Comparison of ENCODE assay signal across 8 mouse cellular contexts in genomic region chr19:16956319-16956718, GRCm38 (mm10). TPM values are rescaled to one million over a fixed set of nuclear protein-coding genes. Genes with fewer than 3 reads are reported as not detected.
A peak's percentile ranks its signal among the peaks of the same experiment; 100 is the strongest.
DNase-seq lines count a peak whose midpoint lies in the region; ATAC-seq and TF ChIP-seq lines count a peak whose summit lies in the region.

No protein-coding gene starts in this region.

- no peak for DNase-seq in liver, embryonic 14.5 days (ENCODE audit: low read depth in 3 of 3, low spot score in 3 of 3)
- DNase-seq in stomach, postnatal 0 days (ENCODE audit: low spot score) = no peak
- DNase-seq in T-cell, adult 2 months (ENCODE audit: low spot score) = no peak
- no peak for DNase-seq in testis, postnatal 14 days (ENCODE audit: low spot score)
- DNase-seq in left cerebral cortex, postnatal 10 days (ENCODE audit: extremely low spot score in 1 of 2, low spot score in 2 of 2) = no peak

- no peaks in the 10 kb centered on the region for H3K9me3 ChIP-seq in megakaryocyte, embryonic 14.5 days
- no peaks in the 10 kb centered on the region for H3K9me3 ChIP-seq in forebrain, embryonic 16.5 days (ENCODE audit: control insufficient read depth, low read length)
- no peaks in the 10 kb centered on the region for H3K9me3 ChIP-seq in liver, embryonic 14.5 days (ENCODE audit: control insufficient read depth, low read length)
- H3K9me3 ChIP-seq in stomach, postnatal 0 days (ENCODE audit: control insufficient read depth, low read length) = no peaks in the 10 kb centered on the region

- H3K4me2 ChIP-seq in forebrain, embryonic 16.5 days (ENCODE audit: low read length) = peak overlapping the region; percentile 97
- peak overlapping the region; percentile 46 for H3K4me2 ChIP-seq in liver, embryonic 14.5 days (ENCODE audit: low read depth)
- H3K4me2 ChIP-seq in stomach, postnatal 0 days (replicated peaks; ENCODE audit: low read depth) = peak overlapping the region; percentile 62

- peak overlapping the region; percentile 48 for H3K9ac ChIP-seq in forebrain, embryonic 16.5 days (replicated peaks; ENCODE audit: low read depth, low read length)
- H3K9ac ChIP-seq in liver, embryonic 14.5 days (replicated peaks) = no peak overlapping the region
- H3K9ac ChIP-seq in stomach, postnatal 0 days (ENCODE audit: low read length) = 0 out of 2 replicates have a peak overlapping the region, but pooled peaks have one; percentile 27

- peaks cover 60% of the 10 kb centered on the region for H3K27me3 ChIP-seq in megakaryocyte, embryonic 14.5 days (replicated peaks)
- peaks cover 5% of the 10 kb centered on the region for H3K27me3 ChIP-seq in forebrain, embryonic 16.5 days (replicated peaks; ENCODE audit: control insufficient read depth, insufficient read depth, low read length)
- H3K27me3 ChIP-seq in liver, embryonic 14.5 days (ENCODE audit: control insufficient read depth, insufficient read depth, low read length) = peaks cover 11% of the 10 kb centered on the region
- H3K27me3 ChIP-seq in stomach, postnatal 0 days (ENCODE audit: control insufficient read depth, insufficient read depth, low read length) = no peaks in the 10 kb centered on the region

- intact Hi-C loops in left cerebral cortex, postnatal 10 days (cut with DNase I) = no loop called here

- H3K4me3 ChIP-seq in megakaryocyte, embryonic 14.5 days (replicated peaks) = peak overlapping the region; percentile 92
- peak overlapping the region; percentile 54 for H3K4me3 ChIP-seq in forebrain, embryonic 16.5 days (replicated peaks; ENCODE audit: low read length)
- peak overlapping the region; percentile 24 to 28; a peak in 2 of 4 replicates for H3K4me3 ChIP-seq in liver, embryonic 14.5 days (ENCODE audit: insufficient read depth in 1 of 2, low read depth in 2 of 2, low read length in 2 of 2)
- H3K4me3 ChIP-seq in stomach, postnatal 0 days (ENCODE audit: low read depth, low read length) = peak overlapping the region; percentile 35

- H3K4me1 ChIP-seq in megakaryocyte, embryonic 14.5 days = peaks cover 54% of the 10 kb centered on the region
- peaks cover 10% of the 10 kb centered on the region for H3K4me1 ChIP-seq in forebrain, embryonic 16.5 days (replicated peaks; ENCODE audit: control insufficient read depth, insufficient read depth, low read length)
- H3K4me1 ChIP-seq in liver, embryonic 14.5 days (replicated peaks; ENCODE audit: control insufficient read depth in 2 of 2, insufficient read depth in 2 of 2, low read length in 1 of 2) = peaks cover 0 to 7% of the 10 kb centered on the region in 2 experiments; a peak in 1 of 4 replicates
- H3K4me1 ChIP-seq in stomach, postnatal 0 days (replicated peaks; ENCODE audit: control insufficient read depth, insufficient read depth) = peaks cover 4% of the 10 kb centered on the region

- no peak overlapping the region for H3K27ac ChIP-seq in forebrain, embryonic 16.5 days (ENCODE audit: low read length)
- H3K27ac ChIP-seq in liver, embryonic 14.5 days = no peak overlapping the region
- no peak overlapping the region for H3K27ac ChIP-seq in stomach, postnatal 0 days (replicated peaks)

- no peak for ATAC-seq in megakaryocyte, adult 5-6 weeks (ENCODE audit: poor library complexity, severe bottlenecking)
- ATAC-seq in forebrain, embryonic 16.5 days = peak; percentile 9; the same call in 1 of the 2 replicates
- ATAC-seq in liver, embryonic 14.5 days (ENCODE audit: insufficient read depth) = no peak
- no peak for ATAC-seq in stomach, postnatal 0 days (ENCODE audit: low FRiP score, low TSS enrichment)

- WGBS in forebrain, embryonic 16.5 days = 2% methylated on average over 7 of the region's 7 CpGs
- 2% methylated on average over 7 of the region's 7 CpGs for WGBS in liver, embryonic 14.5 days (ENCODE audit: insufficient replicate concordance)
- 2% methylated on average over 7 of the region's 7 CpGs for WGBS in stomach, postnatal 0 days

- no peaks in the 10 kb centered on the region for H3K36me3 ChIP-seq in megakaryocyte, embryonic 14.5 days (replicated peaks; ENCODE audit: low read length)
- H3K36me3 ChIP-seq in forebrain, embryonic 16.5 days (ENCODE audit: control insufficient read depth, insufficient read depth) = no peaks in the 10 kb centered on the region
- H3K36me3 ChIP-seq in liver, embryonic 14.5 days (replicated peaks; ENCODE audit: control insufficient read depth, insufficient read depth, low read depth) = no peaks in the 10 kb centered on the region
- no peaks in the 10 kb centered on the region for H3K36me3 ChIP-seq in stomach, postnatal 0 days (ENCODE audit: control insufficient read depth, insufficient read depth, low read length)

- no peak for TF ChIP-seq CTCF in liver, embryonic 14.5 days (IDR thresholded peaks at IDR 0.05; ENCODE audit: low read depth)
- no peak for TF ChIP-seq CTCF in stomach, postnatal 0 days (IDR thresholded peaks at IDR 0.05; ENCODE audit: low read depth)

- no peak for TF ChIP-seq EP300 in liver, embryonic 14.5 days (IDR thresholded peaks at IDR 0.05; ENCODE audit: low read depth)
- TF ChIP-seq EP300 in stomach, postnatal 0 days (optimal IDR thresholded peaks at IDR 0.05) = no peak

RNA-seq across cellular contexts. Expression of gene Prune2, which starts 0.4 kb away (rescaled TPM):
- polyA plus RNA-seq in megakaryocyte, embryonic 14.5 days (2012; ENCODE audit: insufficient read depth, low replicate concordance) = 0.47 and 1.2 TPM in 2 replicates
- 1.6 and 3.2 TPM in 2 replicates for total RNA-seq in megakaryocyte, adult 5-6 weeks (2015)
- total RNA-seq in megakaryocyte, adult 5-6 weeks (2017) = 2.0 and 3.4 TPM in 2 replicates
- 3.4 and 4.1 TPM in 2 replicates for polyA plus RNA-seq in forebrain, embryonic 16.5 days (2015; fragmentation: Nextera tagmentation; extraction: Ambion mirVana)
- polyA plus RNA-seq in liver, embryonic 14.5 days (2012; rRNA removed) = 0.14 and 0.26 TPM in 2 replicates
- polyA plus RNA-seq in liver, embryonic 14.5 days (2014; fragmentation: Nextera tagmentation; extraction: Ambion mirVana) = 0.29 and 0.49 TPM in 2 replicates
- polyA plus RNA-seq in stomach, postnatal 0 days (2015; fragmentation: Nextera tagmentation; extraction: Ambion mirVana) = 1.9 and 2.0 TPM in 2 replicates
- total RNA-seq in left cerebral cortex, postnatal 10 days (2021) = 10 to 100 TPM; 38.1 to 41.8 TPM

Comparison
In these comparisons a context has a peak if more than half of its experiments do, and no peak if none do; other contexts are left out.
1. H3K4me3 ChIP-seq: peak in every context shown above with its lines; median percentile 92 in megakaryocyte, embryonic 14.5 days; 54 in forebrain, embryonic 16.5 days; 35 in stomach, postnatal 0 days; 26 in liver, embryonic 14.5 days.
2. H3K4me2 ChIP-seq: peak in every context shown above with its lines; median percentile 97 in forebrain, embryonic 16.5 days; 62 in stomach, postnatal 0 days; 46 in liver, embryonic 14.5 days.